Mouse (Mus musculus) right cerebral cortex, postnatal 4 days (tissue): Measurements from ENCODE around the gene Unk.

Experiments used
- DNase-seq: peaks from one replicate; pipeline ENCODE4 v3.0.0-alpha.2; 2022

Gene Unk

GRCm38 (mm10) chr11:116030088-116030897 lies at the start of gene Unk:
Gene Unk (plus strand): TSS chr11:116030322.
- DNase-seq, result peak; percentile 92

GRCm38 (mm10) chr11:115982472-115982871 lies 47.6 kb upstream of the Unk start:
- DNase-seq, result no peak

GRCm38 (mm10) chr11:115983291-115983690 lies 46.8 kb upstream of the Unk start:
- DNase-seq, result no peak

GRCm38 (mm10) chr11:115989686-115990085 lies 40.4 kb upstream of the Unk start:
- DNase-seq, result no peak

- DNase-seq, result no peak
These were observed 38.0 kb upstream of the Unk start for GRCm38 (mm10) chr11:115992098-115992497.

GRCm38 (mm10) chr11:115995256-115995655 lies 34.9 kb upstream of the Unk start:
- no peak for DNase-seq

GRCm38 (mm10) chr11:115997047-115997446 lies 33.1 kb upstream of the Unk start:
- DNase-seq, result no peak

GRCm38 (mm10) chr11:115997662-115998061 lies 32.5 kb upstream of the Unk start:
- DNase-seq, result no peak

- no peak for DNase-seq
These were observed 31.1 kb upstream of the Unk start for GRCm38 (mm10) chr11:115999027-115999426.

GRCm38 (mm10) chr11:115999538-116000143 lies 30.5 kb upstream of the Unk start:
- DNase-seq, result peak; percentile 86

- no peak for DNase-seq
These were observed 29.5 kb upstream of the Unk start for GRCm38 (mm10) chr11:116000607-116001006.

GRCm38 (mm10) chr11:116001725-116002124 lies 28.4 kb upstream of the Unk start:
- no peak for DNase-seq

- no peak for DNase-seq
These were observed 27.2 kb upstream of the Unk start for GRCm38 (mm10) chr11:116002894-116003293.

GRCm38 (mm10) chr11:116004186-116004823 lies 25.8 kb upstream of the Unk start:
- DNase-seq, result no peak

GRCm38 (mm10) chr11:116004840-116005700 lies 25.1 kb upstream of the Unk start:
- DNase-seq, result peak; percentile 72

- no peak for DNase-seq
These were observed 24.3 kb upstream of the Unk start for GRCm38 (mm10) chr11:116005701-116006419.

GRCm38 (mm10) chr11:116007095-116007850 lies 22.8 kb upstream of the Unk start:
- no peak for DNase-seq

GRCm38 (mm10) chr11:116008411-116008810 lies 21.7 kb upstream of the Unk start:
- DNase-seq, result no peak

- DNase-seq, result no peak
These were observed 21.2 kb upstream of the Unk start for GRCm38 (mm10) chr11:116008832-116009375.

- DNase-seq, result no peak
These were observed 20.5 kb upstream of the Unk start for GRCm38 (mm10) chr11:116009661-116010060.

GRCm38 (mm10) chr11:116010146-116010545 lies 20.0 kb upstream of the Unk start:
- no peak for DNase-seq
